Mouse (Mus musculus): ENCODE data around the gene Vkorc1l1. TPM values are rescaled to one million over a fixed set of nuclear protein-coding genes. Genes with fewer than 3 reads are reported as not detected.

The Vkorc1l1 gene
- polyA plus RNA-seq, 1 experiment: 8.1 TPM

- peak overlapping the region; percentile 91 for H3K27ac ChIP-seq (ENCODE audit: insufficient read depth, low read length)
- TF ChIP-seq CTCF (IDR thresholded peaks at IDR 0.05; ENCODE audit: extremely low read depth, insufficient read depth, insufficient read length, insufficient replicate concordance) (no peak), POLR2A (IDR thresholded peaks at IDR 0.05; ENCODE audit: low read depth, low read length) (no peak)
- DNase-seq (ENCODE audit: low read depth in 1 of 2, low spot score in 2 of 2): peak in 1 of 2 experiments; percentile 9
Observed at GRCm38 (mm10) chr5:130001356-130001987, 59.7 kb downstream of the Vkorc1l1 start.

GRCm38 (mm10) chr5:130002301-130003146 is 60.8 kb downstream of the Vkorc1l1 start, which contains the start of gene Gusb:
Gusb (minus strand) TSS chr5:130003049.
- peaks cover 8% of the 10 kb centered on the region; the same call in 1 of the 2 replicates for H3K4me1 ChIP-seq (ENCODE audit: control insufficient read depth, insufficient read depth, insufficient read length)
- peak within 1 kb of the TSS; percentile 99 for H3K4me3 ChIP-seq (ENCODE audit: extremely low read depth, insufficient read depth, insufficient read length)
- peak within 1 kb of the TSS; percentile 91 for H3K27ac ChIP-seq (ENCODE audit: insufficient read depth, low read length)
- peaks cover 5% of the 10 kb centered on the region for H3K36me3 ChIP-seq (ENCODE audit: control insufficient read depth, insufficient read depth, low read length)
- under 1% methylated on average over 39 of the region's 39 CpGs for WGBS
- H3K27me3 ChIP-seq (ENCODE audit: control insufficient read depth, insufficient read depth, low read length): no peaks in the 10 kb centered on the region
- peak; percentile 54 to 74 for DNase-seq (ENCODE audit: low read depth in 1 of 2, low spot score in 2 of 2)
- TF ChIP-seq POLR2A (IDR thresholded peaks at IDR 0.05; ENCODE audit: low read depth, low read length) (peak; percentile 72), CTCF (IDR thresholded peaks at IDR 0.05; ENCODE audit: extremely low read depth, insufficient read depth, insufficient read length, insufficient replicate concordance) (no peak)

More at GRCm38 (mm10) chr5:130001356-130001987, 59.7 kb downstream of the Vkorc1l1 start:
- Histone ChIP-seq H3K36me3 (ENCODE audit: control insufficient read depth, insufficient read depth, low read length) (peaks cover 9% of the 10 kb centered on the region), H3K4me3 (ENCODE audit: extremely low read depth, insufficient read depth, insufficient read length) (peak overlapping the region; percentile 99), H3K27me3 (ENCODE audit: control insufficient read depth, insufficient read depth, low read length) (no peaks in the 10 kb centered on the region), H3K4me1 (ENCODE audit: control insufficient read depth, insufficient read depth, insufficient read length) (peaks cover 8% of the 10 kb centered on the region; the same call in 1 of the 2 replicates)
- WGBS: 3% methylated on average over 5 of the region's 5 CpGs

GRCm38 (mm10) chr5:130003229-130003628 is 61.5 kb downstream of the Vkorc1l1 start:
- TF ChIP-seq CTCF (IDR thresholded peaks at IDR 0.05; ENCODE audit: extremely low read depth, insufficient read depth, insufficient read length, insufficient replicate concordance): no peak
- TF ChIP-seq POLR2A (IDR thresholded peaks at IDR 0.05; ENCODE audit: low read depth, low read length): no peak
- H3K36me3 ChIP-seq (ENCODE audit: control insufficient read depth, insufficient read depth, low read length): no peaks in the 10 kb centered on the region; the same call in 1 of the 2 replicates
- peaks cover 8% of the 10 kb centered on the region; the same call in 1 of the 2 replicates for H3K4me1 ChIP-seq (ENCODE audit: control insufficient read depth, insufficient read depth, insufficient read length)
- no peak for DNase-seq (ENCODE audit: low read depth in 1 of 2, low spot score in 2 of 2)
- no peaks in the 10 kb centered on the region for H3K27me3 ChIP-seq (ENCODE audit: control insufficient read depth, insufficient read depth, low read length)
- H3K27ac ChIP-seq (ENCODE audit: insufficient read depth, low read length): peak overlapping the region; percentile 91
- WGBS: 67% methylated on average over 7 of the region's 7 CpGs
- peak overlapping the region; percentile 99; the same call in 1 of the 2 replicates for H3K4me3 ChIP-seq (ENCODE audit: extremely low read depth, insufficient read depth, insufficient read length)

GRCm38 (mm10) chr5:130007344-130007743 is 65.6 kb downstream of the Vkorc1l1 start:
- DNase-seq (ENCODE audit: low read depth in 1 of 2, low spot score in 2 of 2): peak in 1 of 2 experiments; percentile 11
- peaks cover 5% of the 10 kb centered on the region for H3K36me3 ChIP-seq (ENCODE audit: control insufficient read depth, insufficient read depth, low read length)
- peaks cover 4% of the 10 kb centered on the region; the same call in 1 of the 2 replicates for H3K4me1 ChIP-seq (ENCODE audit: control insufficient read depth, insufficient read depth, insufficient read length)
- TF ChIP-seq POLR2A (IDR thresholded peaks at IDR 0.05; ENCODE audit: low read depth, low read length): no peak
- H3K4me3 ChIP-seq (ENCODE audit: extremely low read depth, insufficient read depth, insufficient read length): no peak overlapping the region
- no peaks in the 10 kb centered on the region for H3K27me3 ChIP-seq (ENCODE audit: control insufficient read depth, insufficient read depth, low read length)
- H3K27ac ChIP-seq (ENCODE audit: insufficient read depth, low read length): no peak overlapping the region
- 77% methylated on average over 1 of the region's 1 CpGs for WGBS

GRCm38 (mm10) chr5:130008034-130008590 is 66.3 kb downstream of the Vkorc1l1 start:
- Histone ChIP-seq H3K4me3 (ENCODE audit: extremely low read depth, insufficient read depth, insufficient read length) (no peak overlapping the region), H3K27me3 (ENCODE audit: control insufficient read depth, insufficient read depth, low read length) (no peaks in the 10 kb centered on the region), H3K4me1 (ENCODE audit: control insufficient read depth, insufficient read depth, insufficient read length) (peaks cover 4% of the 10 kb centered on the region; the same call in 1 of the 2 replicates), H3K27ac (ENCODE audit: insufficient read depth, low read length) (no peak overlapping the region), H3K36me3 (ENCODE audit: control insufficient read depth, insufficient read depth, low read length) (peaks cover 5% of the 10 kb centered on the region)
- TF ChIP-seq POLR2A (IDR thresholded peaks at IDR 0.05; ENCODE audit: low read depth, low read length) (no peak), CTCF (IDR thresholded peaks at IDR 0.05; ENCODE audit: extremely low read depth, insufficient read depth, insufficient read length, insufficient replicate concordance) (no peak)
- WGBS: 86% methylated on average over 6 of the region's 6 CpGs
- no peak for DNase-seq (ENCODE audit: low read depth in 1 of 2, low spot score in 2 of 2)

GRCm38 (mm10) chr5:130009784-130010183 is 68.0 kb downstream of the Vkorc1l1 start:
- Histone ChIP-seq H3K4me3 (ENCODE audit: extremely low read depth, insufficient read depth, insufficient read length) (no peak overlapping the region), H3K27me3 (ENCODE audit: control insufficient read depth, insufficient read depth, low read length) (no peaks in the 10 kb centered on the region), H3K4me1 (ENCODE audit: control insufficient read depth, insufficient read depth, insufficient read length) (no peaks in the 10 kb centered on the region), H3K36me3 (ENCODE audit: control insufficient read depth, insufficient read depth, low read length) (peaks cover 5% of the 10 kb centered on the region), H3K27ac (ENCODE audit: insufficient read depth, low read length) (no peak overlapping the region)
- no peak for TF ChIP-seq CTCF (IDR thresholded peaks at IDR 0.05; ENCODE audit: extremely low read depth, insufficient read depth, insufficient read length, insufficient replicate concordance)
- TF ChIP-seq POLR2A (IDR thresholded peaks at IDR 0.05; ENCODE audit: low read depth, low read length): no peak
- 96% methylated on average over 4 of the region's 4 CpGs for WGBS
- DNase-seq (ENCODE audit: low read depth in 1 of 2, low spot score in 2 of 2): no peak
